Mouse (Mus musculus) embryonic facial prominence, embryonic 12.5 days (tissue): ENCODE results near the gene Nkx2-5. TPM values are rescaled to one million over a fixed set of nuclear protein-coding genes. Genes with fewer than 3 reads are reported as not detected.

Source experiments
- ATAC-seq: fragments of 200-750 bp; cut with Nextera tagmentation; 2 replicates; pipeline ENCODE4 v1.8.0; 2017; ENCODE audit not compliant: insufficient number of reproducible peaks, insufficient read depth, low FRiP score, low TSS enrichment
- H3K27ac ChIP-seq: fragments of 300-500 bp; sonication (generic); 2 replicates; pipeline ENCODE4 v1.5.1; 2016; ENCODE audit warnings: mild to moderate bottlenecking
- H3K27me3 ChIP-seq: fragments of 300-500 bp; sonication (generic); 2 replicates; pipeline ENCODE4 v1.6.1; 2016; ENCODE audit warnings: mild to moderate bottlenecking, moderate library complexity
- H3K36me3 ChIP-seq: fragments of 300-500 bp; sonication (generic); 2 replicates; pipeline ENCODE4 v1.6.1; 2016; ENCODE audit warnings: mild to moderate bottlenecking
- H3K4me1 ChIP-seq: fragments of 300-500 bp; sonication (generic); 2 replicates; pipeline ENCODE4 v1.6.1; 2016
- H3K4me2 ChIP-seq: fragments of 300-500 bp; sonication (generic); replicated peaks from 2 replicates; pipeline ENCODE4 v1.6.1; 2016; ENCODE audit warnings: mild to moderate bottlenecking, moderate library complexity
- H3K4me3 ChIP-seq: fragments of 300-500 bp; sonication (generic); 2 replicates; pipeline ENCODE4 v1.5.1; 2016; ENCODE audit warnings: mild to moderate bottlenecking
- H3K9ac ChIP-seq: fragments of 300-500 bp; sonication (generic); 2 replicates; pipeline ENCODE4 v1.6.1; 2016; ENCODE audit warnings: mild to moderate bottlenecking, moderate library complexity
- H3K9me3 ChIP-seq: fragments of 300-500 bp; sonication (generic); 2 replicates; pipeline ENCODE4 v1.6.1; 2016; ENCODE audit warnings: mild to moderate bottlenecking, moderate library complexity
- WGBS: fragments of 180-500 bp; shearing (Covaris S2); methylation state at CpG from one replicate; pipeline ENCODE4 v1.1.7; 2016; 5-methylcytosine and 5-hydroxymethylcytosine counted together
- polyA plus RNA-seq: library from polyadenylated mRNA; unstranded; fragments of >200 nt; fragmentation: Nextera tagmentation; extraction: Ambion mirVana; gene quantifications from 2 replicates; pipeline ENCODE4 v1.2.1, GENCODE M21; 2016

Gene Nkx2-5
- polyA plus RNA-seq, 1 experiment from 2014 or later, result 3.1 TPM

- H3K9me3 ChIP-seq, result no peaks in the 10 kb centered on the region
- no peaks in the 10 kb centered on the region for H3K36me3 ChIP-seq
- no peak overlapping the region for H3K9ac ChIP-seq
- H3K27me3 ChIP-seq, result peaks cover 84% of the 10 kb centered on the region
- H3K4me3 ChIP-seq, result peak overlapping the region; percentile 19
- WGBS, result under 1% methylated on average over 44 of the region's 44 CpGs
- no peak overlapping the region for H3K27ac ChIP-seq
- H3K4me2 ChIP-seq, result peak overlapping the region; percentile 38
- H3K4me1 ChIP-seq, result 0 out of 2 replicates have a peak, but pooled peaks cover 5% of the 10 kb centered on the region
- no peak for ATAC-seq
Observed at GRCm38 (mm10) chr17:26849746-26850357, 5.0 kb upstream of the Nkx2-5 start.

GRCm38 (mm10) chr17:26849106-26849745 lies 4.4 kb upstream of the Nkx2-5 start:
- no peaks in the 10 kb centered on the region for H3K9me3 ChIP-seq
- peak overlapping the region; percentile 38; the same call in 1 of the 2 replicates for H3K4me2 ChIP-seq
- H3K4me1 ChIP-seq, result 0 out of 2 replicates have a peak, but pooled peaks cover 5% of the 10 kb centered on the region
- H3K9ac ChIP-seq, result no peak overlapping the region
- no peaks in the 10 kb centered on the region for H3K36me3 ChIP-seq
- H3K4me3 ChIP-seq, result peak overlapping the region; percentile 19; the same call in 1 of the 2 replicates
- WGBS, result 3% methylated on average over 19 of the region's 19 CpGs
- no peak overlapping the region for H3K27ac ChIP-seq
- H3K27me3 ChIP-seq, result peaks cover 83% of the 10 kb centered on the region
- no peak for ATAC-seq

- H3K4me3 ChIP-seq, result no peak overlapping the region
- 0 out of 2 replicates have a peak, but pooled peaks cover 5% of the 10 kb centered on the region for H3K4me1 ChIP-seq
- no peak overlapping the region for H3K27ac ChIP-seq
- no peak for ATAC-seq
- WGBS, result 2% methylated on average over 6 of the region's 6 CpGs
- peaks cover 85% of the 10 kb centered on the region for H3K27me3 ChIP-seq
- no peak overlapping the region for H3K9ac ChIP-seq
- no peak overlapping the region for H3K4me2 ChIP-seq
- no peaks in the 10 kb centered on the region for H3K36me3 ChIP-seq
- no peaks in the 10 kb centered on the region for H3K9me3 ChIP-seq
Observed at GRCm38 (mm10) chr17:26848236-26848635, 3.4 kb upstream of the Nkx2-5 start.

GRCm38 (mm10) chr17:26847801-26848200 lies 3.0 kb upstream of the Nkx2-5 start:
- H3K36me3 ChIP-seq, result no peaks in the 10 kb centered on the region
- 0 out of 2 replicates have a peak, but pooled peaks cover 5% of the 10 kb centered on the region for H3K4me1 ChIP-seq
- WGBS, result 4% methylated on average over 5 of the region's 5 CpGs
- no peak overlapping the region for H3K4me2 ChIP-seq
- H3K9me3 ChIP-seq, result no peaks in the 10 kb centered on the region
- peaks cover 85% of the 10 kb centered on the region for H3K27me3 ChIP-seq
- H3K4me3 ChIP-seq, result no peak overlapping the region
- H3K27ac ChIP-seq, result no peak overlapping the region
- no peak overlapping the region for H3K9ac ChIP-seq
- no peak for ATAC-seq

GRCm38 (mm10) chr17:26846411-26846810 lies 1.6 kb upstream of the Nkx2-5 start:
- H3K9me3 ChIP-seq, result no peaks in the 10 kb centered on the region
- H3K27me3 ChIP-seq, result peaks cover 85% of the 10 kb centered on the region
- H3K9ac ChIP-seq, result no peak overlapping the region
- no peak overlapping the region for H3K27ac ChIP-seq
- no peak for ATAC-seq
- 4% methylated on average over 8 of the region's 8 CpGs for WGBS
- H3K4me1 ChIP-seq, result 0 out of 2 replicates have a peak, but pooled peaks cover 5% of the 10 kb centered on the region
- H3K4me2 ChIP-seq, result no peak overlapping the region
- H3K36me3 ChIP-seq, result no peaks in the 10 kb centered on the region
- H3K4me3 ChIP-seq, result no peak overlapping the region

GRCm38 (mm10) chr17:26845149-26846050 lies 591 bp upstream of the Nkx2-5 start:
- H3K27ac ChIP-seq, result no peak overlapping the region
- no peak overlapping the region for H3K4me2 ChIP-seq
- H3K4me3 ChIP-seq, result no peak overlapping the region
- 0 out of 2 replicates have a peak, but pooled peaks cover 5% of the 10 kb centered on the region for H3K4me1 ChIP-seq
- H3K9me3 ChIP-seq, result no peaks in the 10 kb centered on the region
- H3K36me3 ChIP-seq, result no peaks in the 10 kb centered on the region
- WGBS, result 4% methylated on average over 14 of the region's 14 CpGs
- H3K27me3 ChIP-seq, result peaks cover 85% of the 10 kb centered on the region
- ATAC-seq, result no peak
- H3K9ac ChIP-seq, result no peak overlapping the region

GRCm38 (mm10) chr17:26844371-26844851 lies 398 bp downstream of the Nkx2-5 start:
- Histone ChIP-seq H3K4me3 (peak overlapping the region; percentile 4; the same call in 1 of the 2 replicates), H3K27me3 (peaks cover 85% of the 10 kb centered on the region), H3K27ac (no peak overlapping the region), H3K4me2 (no peak overlapping the region), H3K36me3 (no peaks in the 10 kb centered on the region), H3K4me1 (no peaks in the 10 kb centered on the region), H3K9me3 (no peaks in the 10 kb centered on the region), H3K9ac (no peak overlapping the region)
- ATAC-seq, result no peak
- under 1% methylated on average over 36 of the region's 36 CpGs for WGBS

- H3K4me3 ChIP-seq, result no peak overlapping the region
- peaks cover 4% of the 10 kb centered on the region; the same call in 1 of the 2 replicates for H3K4me1 ChIP-seq
- H3K36me3 ChIP-seq, result no peaks in the 10 kb centered on the region
- WGBS, result 1% methylated on average over 7 of the region's 7 CpGs
- no peak overlapping the region for H3K27ac ChIP-seq
- ATAC-seq, result no peak
- H3K9ac ChIP-seq, result no peak overlapping the region
- H3K4me2 ChIP-seq, result no peak overlapping the region
- H3K9me3 ChIP-seq, result no peaks in the 10 kb centered on the region
- H3K27me3 ChIP-seq, result peaks cover 87% of the 10 kb centered on the region
Observed at GRCm38 (mm10) chr17:26843696-26844236, 1.0 kb downstream of the Nkx2-5 start.

- no peak overlapping the region for H3K27ac ChIP-seq
- H3K27me3 ChIP-seq, result peaks cover 88% of the 10 kb centered on the region
- no peak overlapping the region for H3K9ac ChIP-seq
- no peaks in the 10 kb centered on the region for H3K36me3 ChIP-seq
- peaks cover 4% of the 10 kb centered on the region; the same call in 1 of the 2 replicates for H3K4me1 ChIP-seq
- H3K4me2 ChIP-seq, result no peak overlapping the region
- ATAC-seq, result no peak
- under 1% methylated on average over 14 of the region's 14 CpGs for WGBS
- H3K9me3 ChIP-seq, result no peaks in the 10 kb centered on the region
- no peak overlapping the region for H3K4me3 ChIP-seq
Observed at GRCm38 (mm10) chr17:26843229-26843567, 1.6 kb downstream of the Nkx2-5 start.

- Histone ChIP-seq H3K27ac (no peak overlapping the region), H3K27me3 (peaks cover 88% of the 10 kb centered on the region), H3K4me3 (no peak overlapping the region), H3K36me3 (no peaks in the 10 kb centered on the region), H3K4me2 (no peak overlapping the region), H3K9me3 (no peaks in the 10 kb centered on the region), H3K4me1 (peaks cover 4% of the 10 kb centered on the region; the same call in 1 of the 2 replicates), H3K9ac (no peak overlapping the region)
- no peak for ATAC-seq
- 4% methylated on average over 9 of the region's 9 CpGs for WGBS
Observed at GRCm38 (mm10) chr17:26842431-26843228, 2.2 kb downstream of the Nkx2-5 start.
